Mouse (Mus musculus): Measurements from ENCODE around the gene Cenpa. TPM values are rescaled to one million over a fixed set of nuclear protein-coding genes. Genes with fewer than 3 reads are reported as not detected.

The Cenpa gene
- polyA plus RNA-seq, 1 experiment, result 540 TPM

DNA sequence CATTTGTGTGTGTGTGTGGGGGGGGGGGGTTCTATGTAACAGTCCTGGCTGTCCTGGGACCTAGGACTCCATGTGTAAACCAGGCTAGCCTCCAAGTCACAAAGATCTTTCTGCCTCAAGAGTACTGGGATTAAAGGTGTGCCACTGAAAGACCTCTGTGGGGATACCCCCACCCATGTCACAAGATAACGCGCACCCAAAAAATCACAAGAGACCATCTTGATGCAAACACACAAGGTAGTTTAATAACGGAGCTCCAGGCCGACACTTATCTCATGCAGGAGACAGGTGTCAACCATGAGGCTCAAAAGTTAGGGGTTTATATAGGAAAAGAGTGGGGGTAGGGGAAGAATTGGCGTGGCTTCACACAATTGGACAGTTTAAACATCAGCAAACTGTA lies 5.8 kb upstream of the Cenpa start:
- no peak for TF ChIP-seq GATA1 (IDR thresholded peaks at IDR 0.05; ENCODE audit: low read length)

DNA sequence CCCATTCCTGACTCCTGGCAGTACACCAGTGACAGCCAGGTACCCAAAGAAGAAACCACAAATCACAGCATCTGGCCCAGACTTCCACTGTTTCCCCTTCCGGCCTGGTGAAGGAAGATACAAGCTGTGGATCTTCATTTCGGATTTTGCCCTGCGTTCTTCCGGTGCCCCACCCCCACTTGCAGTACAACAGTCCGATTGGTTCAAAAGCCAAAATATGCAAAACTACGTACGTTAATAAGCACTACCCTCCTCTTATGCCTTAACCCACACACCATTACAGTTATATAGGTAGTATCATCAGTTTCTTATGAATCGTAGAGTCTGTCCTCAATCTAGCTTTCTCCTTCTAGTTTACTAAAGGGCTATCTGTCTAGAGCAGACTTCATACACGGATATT lies 1.2 kb upstream of the Cenpa start:
- no peak for TF ChIP-seq GATA1 (IDR thresholded peaks at IDR 0.05; ENCODE audit: low read length)

DNA sequence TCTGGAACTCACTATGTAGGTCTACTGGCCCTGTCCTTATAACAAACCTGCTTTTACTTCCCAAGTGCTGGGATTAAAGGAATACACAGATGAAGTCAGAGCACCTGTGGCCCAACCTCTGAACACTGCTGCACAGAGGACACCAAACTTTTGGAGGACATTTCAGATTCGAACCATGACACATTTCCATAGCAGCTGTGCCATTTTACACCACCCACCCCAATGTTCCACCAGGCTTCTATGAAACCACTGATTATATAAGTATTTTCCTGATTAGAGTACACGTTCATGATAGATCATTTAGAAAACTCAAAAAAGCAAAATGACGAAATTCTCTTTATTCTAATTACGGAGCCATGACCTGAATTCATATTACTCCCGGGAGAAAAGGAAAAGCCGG lies 609 bp upstream of the Cenpa start:
- TF ChIP-seq GATA1 (IDR thresholded peaks at IDR 0.05; ENCODE audit: low read length), result no peak

DNA sequence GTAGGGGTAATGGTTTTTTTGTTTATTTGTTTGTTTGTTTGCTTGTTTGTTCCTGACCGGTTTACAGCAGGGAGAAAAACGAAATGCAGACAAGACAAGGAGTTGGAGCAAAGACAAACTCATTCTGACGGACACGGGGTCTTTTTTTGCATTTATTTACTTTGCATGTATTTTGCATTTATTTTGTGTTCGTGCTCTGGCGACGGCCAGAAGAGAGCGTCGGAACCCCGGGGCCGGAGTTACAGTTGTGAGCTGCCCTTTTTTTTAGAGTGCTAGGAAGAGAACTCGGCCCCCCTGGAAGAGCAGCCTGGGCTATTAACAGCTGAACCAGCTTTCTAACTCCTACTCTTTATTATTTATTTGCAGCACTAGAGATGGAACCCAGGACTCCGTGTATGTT lies 638 bp downstream of the Cenpa start:
- no peak for TF ChIP-seq GATA1 (IDR thresholded peaks at IDR 0.05; ENCODE audit: low read length)

DNA sequence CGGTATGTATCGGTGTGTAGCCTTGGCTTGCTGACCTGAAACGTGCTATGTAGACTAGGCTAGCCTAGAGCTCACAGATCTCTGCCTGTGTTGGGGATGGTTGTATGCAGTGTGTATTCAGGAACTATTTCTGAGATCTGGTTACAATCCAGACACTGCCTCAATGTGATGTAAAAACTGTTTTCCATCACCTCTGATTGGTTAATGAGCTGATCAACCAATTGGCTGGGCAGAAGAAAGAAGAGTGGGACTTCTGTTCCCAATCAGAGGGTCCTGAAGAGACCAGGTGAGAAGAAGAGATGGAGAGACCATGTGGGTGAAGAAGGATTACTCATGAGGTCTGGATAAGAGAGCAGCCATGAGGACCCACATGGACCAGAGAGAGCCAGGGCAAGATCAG lies 1.1 kb downstream of the Cenpa start:
- TF ChIP-seq GATA1 (IDR thresholded peaks at IDR 0.05; ENCODE audit: low read length), result no peak

- TF ChIP-seq GATA1 (IDR thresholded peaks at IDR 0.05; ENCODE audit: low read length), result no peak
Measured at GRCm38 (mm10) chr5:30668637-30669495, 2.3 kb downstream of the Cenpa start.

GRCm38 (mm10) chr5:30669496-30669830 lies 2.9 kb downstream of the Cenpa start:
- TF ChIP-seq GATA1 (IDR thresholded peaks at IDR 0.05; ENCODE audit: low read length), result no peak

DNA sequence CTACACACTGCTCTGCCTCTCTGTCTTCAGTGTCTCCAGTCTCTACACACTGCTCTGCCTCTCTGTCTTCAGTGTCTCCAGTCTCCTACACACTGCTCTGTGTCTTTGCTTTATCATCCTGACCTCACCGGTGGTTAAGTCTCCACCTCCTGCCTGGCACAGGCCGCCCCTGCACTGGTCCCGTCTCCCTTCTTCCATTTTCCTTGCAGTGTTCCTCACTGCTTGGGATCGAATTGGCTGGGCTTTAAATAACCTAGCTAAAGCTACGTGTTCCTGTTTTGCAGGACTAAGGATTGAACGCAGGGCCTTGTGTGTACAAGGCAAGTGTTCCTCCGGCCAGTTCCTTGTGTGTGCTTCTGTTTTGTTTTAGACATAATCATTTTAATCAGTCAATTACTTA lies 3.5 kb downstream of the Cenpa start:
- no peak for TF ChIP-seq GATA1 (IDR thresholded peaks at IDR 0.05; ENCODE audit: low read length)

- TF ChIP-seq GATA1 (IDR thresholded peaks at IDR 0.05; ENCODE audit: low read length), result no peak
Measured at GRCm38 (mm10) chr5:30674001-30674400, 7.4 kb downstream of the Cenpa start.

DNA sequence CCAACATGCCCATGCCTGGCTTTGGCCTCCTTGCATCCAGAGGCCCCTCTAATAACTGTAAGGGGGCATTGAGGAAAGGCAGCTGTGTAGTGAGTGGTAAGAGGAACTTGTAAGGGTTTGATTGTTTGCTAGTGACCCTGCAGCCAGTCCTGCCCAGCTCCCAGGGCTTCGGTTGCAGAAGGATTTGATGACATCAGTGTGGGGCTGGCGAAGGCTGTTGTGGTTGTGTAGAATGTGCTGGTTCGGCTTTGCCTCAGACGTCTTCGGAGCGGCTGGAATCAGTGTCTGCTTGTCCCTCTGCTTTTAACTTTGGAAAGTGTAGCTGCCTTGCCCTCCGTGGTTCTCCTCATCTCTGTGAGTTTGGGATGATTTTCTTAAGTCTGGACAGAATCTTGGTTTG lies 10.2 kb downstream of the Cenpa start:
- no peak for TF ChIP-seq GATA1 (IDR thresholded peaks at IDR 0.05; ENCODE audit: low read length)

DNA sequence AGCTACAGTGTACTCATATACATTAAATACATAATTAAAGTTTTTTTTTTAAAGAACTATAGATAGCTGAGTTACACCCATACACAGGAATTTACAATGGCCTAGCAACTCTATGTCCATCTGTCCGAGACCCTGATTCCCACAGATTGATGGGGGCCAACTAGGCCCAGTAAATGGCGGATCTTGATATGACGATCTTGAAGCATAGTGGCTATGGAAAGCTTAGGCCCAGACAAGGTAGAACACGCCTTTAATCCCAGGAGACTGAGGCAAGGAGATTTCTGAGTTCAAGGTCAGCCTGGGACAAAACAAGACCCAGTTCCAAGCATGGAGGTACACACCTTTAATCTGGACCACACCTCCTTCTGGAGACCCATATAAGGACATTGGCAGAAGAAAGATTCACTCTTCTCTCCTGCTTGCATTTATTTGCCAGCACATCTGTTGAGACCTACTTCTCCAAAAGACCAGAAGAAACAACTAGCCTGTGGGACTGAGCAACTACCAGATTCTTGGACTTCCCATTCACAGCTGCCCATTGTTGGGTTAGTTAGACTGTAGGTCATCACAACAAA lies 12.2 kb downstream of the Cenpa start:
- TF ChIP-seq GATA1 (IDR thresholded peaks at IDR 0.05; ENCODE audit: low read length), result no peak

GRCm38 (mm10) chr5:30679593-30679992 lies 13.0 kb downstream of the Cenpa start:
- no peak for TF ChIP-seq GATA1 (IDR thresholded peaks at IDR 0.05; ENCODE audit: low read length)

DNA sequence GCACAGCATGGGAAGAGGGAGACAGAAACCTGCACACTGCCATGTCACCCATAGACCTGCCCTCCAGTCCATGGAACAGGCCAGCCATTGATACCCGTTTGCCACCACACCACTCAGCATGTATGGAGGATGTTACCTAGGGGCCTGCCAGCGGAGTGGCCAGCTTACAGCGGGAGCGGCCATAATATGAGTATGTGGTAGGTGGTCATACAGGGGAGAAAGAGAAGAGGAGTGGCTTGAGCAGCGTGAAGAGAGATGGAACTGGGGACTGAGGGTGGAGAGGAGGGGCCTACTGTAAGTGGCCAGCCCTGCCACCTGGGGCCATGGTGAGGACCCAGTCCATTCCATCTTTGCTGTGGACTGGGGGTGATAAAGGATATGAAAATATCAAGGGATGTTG lies 15.4 kb downstream of the Cenpa start:
- no peak for TF ChIP-seq GATA1 (IDR thresholded peaks at IDR 0.05; ENCODE audit: low read length)

DNA sequence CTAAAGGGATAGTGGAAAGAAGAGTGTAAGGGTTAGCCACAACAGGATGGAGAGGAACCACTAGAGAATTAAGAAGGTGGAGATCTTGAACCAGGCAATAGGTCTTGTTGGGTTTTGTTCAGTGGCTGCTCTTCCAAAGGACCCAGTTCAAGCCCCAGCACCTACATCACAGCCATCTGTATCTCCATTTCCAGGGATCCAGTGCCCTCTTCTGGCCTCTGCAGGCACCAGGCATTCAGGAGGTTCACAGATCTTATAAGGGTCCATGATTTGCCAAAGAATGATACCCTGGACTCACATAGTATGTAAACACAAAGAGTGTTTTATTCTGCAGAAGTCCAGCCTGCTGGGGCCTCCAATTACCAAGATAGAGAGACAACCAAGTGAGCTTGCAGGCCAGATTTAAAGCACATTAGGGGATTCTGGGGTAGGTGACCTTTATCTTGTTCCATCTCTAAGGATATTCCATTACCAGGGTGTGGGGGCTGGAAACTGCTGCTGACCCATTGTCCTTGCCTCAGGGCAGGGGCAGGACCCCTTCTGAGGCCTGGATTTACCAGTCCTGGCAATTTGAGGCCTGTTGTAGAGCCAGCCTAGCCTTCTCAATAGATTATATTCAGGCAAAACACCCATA lies 16.5 kb downstream of the Cenpa start:
- TF ChIP-seq GATA1 (IDR thresholded peaks at IDR 0.05; ENCODE audit: low read length), result no peak

- no peak for TF ChIP-seq GATA1 (IDR thresholded peaks at IDR 0.05; ENCODE audit: low read length)
Measured at GRCm38 (mm10) chr5:30683993-30684392, 17.4 kb downstream of the Cenpa start.

GRCm38 (mm10) chr5:30686781-30687180 lies 20.2 kb downstream of the Cenpa start:
- TF ChIP-seq GATA1 (IDR thresholded peaks at IDR 0.05; ENCODE audit: low read length), result no peak

Data from G1E-ER4 (cell line).